Mouse (Mus musculus): ENCODE data around the gene Poldip2.

Poldip2 gene

DNA sequence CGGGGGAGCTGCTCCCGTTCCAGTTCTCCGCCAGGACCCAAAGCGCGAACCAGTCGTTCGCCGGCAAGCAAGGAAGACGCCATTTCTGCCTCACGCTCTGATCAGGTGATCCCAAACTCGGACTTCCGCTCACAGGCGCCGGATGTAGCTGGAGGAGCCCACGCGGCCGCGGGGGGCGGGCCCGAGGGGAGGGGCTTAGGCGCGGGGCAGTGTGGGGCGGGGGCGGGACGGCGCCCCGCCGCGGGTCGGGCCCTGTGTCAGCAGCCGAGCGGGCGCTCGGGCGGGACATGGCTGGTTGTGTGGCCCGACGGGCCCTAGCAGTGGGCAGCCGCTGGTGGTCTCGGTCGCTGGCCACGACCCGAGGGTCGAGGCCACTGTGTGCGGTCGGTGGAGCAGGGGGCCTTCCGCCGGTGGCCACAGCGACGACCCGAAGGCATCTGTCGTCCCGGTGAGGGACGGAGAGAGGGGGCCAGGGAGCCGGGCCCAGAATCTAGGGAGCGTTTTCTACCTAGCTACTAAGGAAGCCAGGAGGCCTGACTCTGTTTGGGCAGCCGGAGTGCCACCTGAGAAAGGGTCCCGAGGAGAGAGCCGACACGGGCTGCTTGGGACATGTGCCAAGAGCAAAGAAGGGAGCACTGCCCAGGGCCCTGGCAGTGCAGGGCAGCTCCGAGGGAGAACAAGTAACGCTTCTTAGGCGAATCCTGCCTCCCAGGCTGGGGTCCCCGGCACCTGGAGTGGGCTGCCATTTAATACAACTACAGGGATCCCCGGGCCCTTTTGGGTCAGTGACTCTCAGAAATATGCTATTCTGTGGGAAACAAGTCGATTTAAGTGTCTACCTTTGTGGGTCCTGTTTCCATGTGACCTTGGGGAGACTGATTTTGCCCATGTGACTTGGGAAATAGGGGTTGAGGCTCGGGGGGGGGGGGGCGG lies at the start of gene Poldip2, which contains the start of gene Tmem199:
Gene Poldip2, plus strand, starts transcription at position 169 of the 933 bp plus-strand sequence.
Gene Tmem199, minus strand, starts transcription at position 148 of the 933 bp plus-strand sequence.
- peak; percentile 82 for DNase-seq

DNA sequence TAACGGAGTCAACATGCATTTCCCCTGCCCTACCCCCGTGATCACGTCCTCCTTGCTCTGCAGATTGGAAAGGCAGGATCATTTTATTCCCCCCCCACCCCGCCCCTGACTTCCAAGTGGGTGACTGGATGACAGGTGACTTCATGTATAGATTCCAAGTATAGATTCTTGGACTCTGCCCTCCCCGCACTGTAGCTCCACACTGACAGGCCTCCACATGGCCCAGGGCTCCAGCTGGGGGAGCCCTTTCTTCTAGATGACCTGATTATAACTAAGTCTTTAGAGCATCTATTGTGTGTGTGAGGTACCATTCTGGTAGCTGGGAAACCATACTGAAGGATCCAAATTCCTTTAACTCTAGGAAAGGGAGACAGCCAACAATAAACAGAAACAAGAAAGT lies 49.3 kb upstream of the Poldip2 start:
- no peak for DNase-seq

DNA sequence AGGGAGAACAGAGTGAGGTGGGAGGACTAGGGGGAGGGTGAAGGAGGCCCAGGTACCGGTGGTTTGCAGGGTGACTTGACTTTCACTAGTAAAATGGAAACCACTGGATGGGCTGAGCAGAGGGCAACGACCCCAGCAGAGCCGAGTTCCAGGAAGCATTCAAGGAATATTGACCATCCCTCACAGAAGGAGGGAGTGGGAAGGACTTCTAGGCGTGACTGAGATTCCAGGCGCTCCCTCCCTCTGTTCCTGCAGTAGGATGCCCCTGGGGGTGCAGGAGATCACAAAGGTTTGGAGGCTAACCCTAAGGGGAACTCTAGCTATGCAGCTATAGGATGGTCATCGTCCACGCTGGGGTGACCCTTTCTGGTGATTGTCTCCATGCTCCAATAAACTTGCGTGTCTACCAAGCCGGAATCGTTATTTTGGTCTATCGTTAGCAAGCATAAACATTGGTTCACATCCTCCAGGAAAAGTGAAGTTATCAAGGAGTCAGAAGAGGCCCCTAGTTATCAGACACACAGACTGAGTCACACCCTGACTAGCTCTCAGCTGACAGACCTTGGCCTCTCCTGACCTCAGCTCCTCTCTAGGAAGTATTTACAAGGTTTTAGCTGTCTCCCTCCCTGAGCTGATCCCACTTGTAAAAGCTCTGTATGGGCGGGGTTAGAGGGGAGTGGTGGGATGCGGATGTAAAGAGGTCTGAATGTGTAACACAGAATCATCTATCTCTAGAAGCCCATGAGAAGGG lies 48.5 kb upstream of the Poldip2 start:
- no peak for DNase-seq

DNA sequence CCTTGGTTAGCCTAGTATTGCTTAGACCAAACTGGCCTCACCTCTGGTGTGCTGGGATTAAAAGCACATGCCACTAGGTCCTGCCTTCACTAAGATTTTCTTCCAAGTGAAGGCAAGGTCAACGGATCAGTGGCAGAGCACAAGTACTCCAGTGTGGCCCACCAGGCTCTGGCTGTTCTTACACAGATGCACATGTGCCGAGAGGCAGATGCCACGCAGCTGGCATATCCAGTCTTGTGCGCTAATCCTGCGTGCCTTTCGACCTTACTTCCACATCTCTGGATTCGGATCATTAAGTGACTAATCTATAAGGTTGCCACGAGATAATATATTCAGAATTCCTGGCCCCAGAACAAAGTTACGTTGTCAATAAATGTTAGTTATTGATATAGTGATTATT lies 46.9 kb upstream of the Poldip2 start:
- DNase-seq: no peak

DNA sequence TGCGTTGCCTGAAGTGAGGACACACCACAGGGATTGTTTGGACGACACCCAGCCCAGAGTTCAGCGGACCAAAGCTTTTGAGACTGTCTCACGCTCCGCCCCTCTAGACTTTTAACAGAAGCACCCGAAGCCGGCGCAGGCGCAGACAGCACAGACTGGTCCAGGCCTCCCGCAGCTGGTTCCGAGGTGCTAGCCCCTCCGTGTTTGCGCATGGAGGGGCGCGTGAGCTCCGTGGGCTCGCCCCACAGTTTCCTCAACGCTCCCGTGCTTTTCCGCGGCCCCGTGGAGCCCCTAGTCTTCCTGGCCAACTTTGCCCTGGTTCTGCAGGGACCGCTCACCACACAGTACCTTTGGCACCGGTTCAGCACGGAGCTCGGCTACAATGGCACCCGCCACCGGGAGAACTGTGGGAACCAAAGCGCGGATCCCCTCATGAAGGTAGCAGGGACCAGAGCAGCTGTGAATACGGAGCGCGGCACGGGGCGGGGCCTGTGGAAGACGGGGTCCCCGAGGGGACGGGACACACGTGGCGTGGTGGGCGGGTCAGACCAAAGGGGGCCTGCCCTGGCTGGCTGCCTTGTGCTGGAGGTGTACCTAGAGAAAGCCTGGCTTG lies 46.3 kb upstream of the Poldip2 start, which contains the start of gene Slc46a1:
Gene Slc46a1, plus strand, starts transcription at position 130 of the 613 bp plus-strand sequence.
- DNase-seq: peak; percentile 51

DNA sequence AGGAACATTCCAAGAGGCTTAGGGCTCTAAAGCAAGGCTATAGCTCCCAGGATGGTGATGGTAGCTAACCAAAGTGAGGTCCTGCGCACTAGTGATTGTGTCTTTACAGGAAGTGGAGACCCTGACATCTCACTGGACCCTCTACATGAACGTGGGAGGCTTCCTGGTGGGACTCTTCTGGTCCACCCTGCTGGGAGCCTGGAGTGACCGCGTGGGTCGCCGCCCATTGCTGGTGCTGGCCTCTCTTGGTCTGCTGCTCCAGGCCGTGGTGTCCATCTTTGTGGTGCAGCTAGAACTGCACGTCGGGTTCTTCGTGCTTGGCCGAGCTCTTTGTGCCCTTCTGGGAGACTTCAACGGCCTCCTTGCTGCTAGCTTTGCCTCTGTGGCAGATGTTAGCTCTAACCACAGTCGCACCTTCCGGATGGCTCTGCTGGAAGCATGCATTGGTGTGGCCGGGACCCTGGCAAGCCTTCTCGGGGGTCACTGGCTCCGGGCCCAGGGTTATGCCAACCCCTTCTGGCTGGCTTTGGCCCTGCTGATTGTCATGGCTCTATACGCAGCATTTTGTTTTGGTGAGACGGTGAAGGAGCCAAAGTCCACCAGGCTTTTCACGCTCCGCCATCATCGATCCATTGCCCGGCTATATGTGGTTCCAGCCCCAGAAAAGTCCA lies 45.6 kb upstream of the Poldip2 start:
- no peak for DNase-seq

DNA sequence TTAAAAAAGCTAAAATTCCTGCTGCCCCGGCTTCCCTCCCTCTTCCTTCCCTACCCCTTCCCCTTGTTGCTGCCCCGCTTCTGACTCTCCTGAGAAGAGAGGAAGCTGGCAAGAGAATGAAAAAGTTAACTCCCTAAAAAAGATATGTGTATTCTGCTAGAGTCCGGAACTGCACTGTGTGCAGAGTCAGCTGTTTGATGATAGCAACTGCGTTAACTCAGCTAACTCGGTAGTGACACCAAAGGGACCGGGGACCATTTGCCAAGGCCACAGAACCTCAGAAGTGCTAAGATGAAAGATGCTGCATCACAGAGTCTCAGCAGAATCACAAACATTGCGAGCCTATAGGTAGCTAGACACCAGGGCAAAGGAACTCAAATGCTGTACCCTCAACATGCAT lies 44.5 kb upstream of the Poldip2 start:
- no peak for DNase-seq

DNA sequence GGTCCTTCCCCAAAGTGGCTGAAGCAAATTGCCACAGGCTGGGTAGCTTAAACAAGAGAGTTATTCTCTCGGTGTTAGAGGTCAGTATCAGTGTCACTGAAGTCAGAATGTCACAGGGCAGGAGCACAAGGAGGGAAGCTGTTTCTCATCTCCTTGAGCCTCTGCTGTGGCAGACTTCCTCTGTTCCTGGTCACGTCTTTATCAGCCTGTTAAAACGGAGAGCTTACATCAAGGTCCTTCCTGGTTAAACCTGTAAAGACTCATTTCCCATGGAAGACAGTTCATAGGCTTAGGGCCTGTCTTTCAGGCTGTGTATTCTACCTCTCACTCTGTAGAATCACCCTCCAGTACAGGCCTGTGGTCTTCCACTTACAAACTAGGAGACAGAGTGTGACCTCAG lies 44.1 kb upstream of the Poldip2 start:
- no peak for DNase-seq

DNA sequence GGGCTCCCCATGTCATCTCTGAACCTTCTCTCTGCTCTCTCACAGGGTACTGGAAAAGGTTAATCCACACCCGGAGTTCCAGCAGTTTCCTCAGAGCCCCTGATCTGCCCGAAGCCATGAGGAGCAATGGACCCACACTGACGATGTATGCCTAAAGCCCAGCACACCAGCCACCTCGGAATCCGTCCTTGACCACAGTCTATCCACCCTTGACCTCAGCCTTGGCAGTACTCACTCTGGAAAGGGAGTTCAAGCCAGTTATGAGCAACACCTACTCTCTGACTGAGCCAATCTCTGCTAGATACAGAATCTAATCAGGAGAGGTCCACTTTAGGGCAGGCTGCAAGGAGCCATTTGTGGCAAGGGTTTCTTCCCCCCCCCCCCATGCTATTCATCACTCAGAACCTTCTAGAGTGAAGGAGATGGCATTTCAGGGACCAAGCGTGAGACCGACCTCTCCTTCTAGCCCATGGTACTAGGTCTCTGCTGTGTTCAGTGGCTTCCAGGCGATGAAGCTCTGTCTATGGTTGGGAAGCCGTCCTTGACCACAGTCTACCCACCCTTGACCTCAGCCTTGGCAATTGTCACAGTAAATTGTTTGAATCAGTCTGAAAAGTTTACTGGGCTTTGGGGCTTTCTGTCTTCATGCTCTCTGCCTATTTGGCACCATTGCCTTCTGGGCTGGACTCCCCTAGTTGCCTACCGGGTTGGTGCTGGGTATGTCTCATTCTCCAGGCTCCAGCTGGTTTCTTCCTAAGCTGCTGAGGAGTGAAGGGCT lies 40.5 kb upstream of the Poldip2 start:
- DNase-seq: no peak

DNA sequence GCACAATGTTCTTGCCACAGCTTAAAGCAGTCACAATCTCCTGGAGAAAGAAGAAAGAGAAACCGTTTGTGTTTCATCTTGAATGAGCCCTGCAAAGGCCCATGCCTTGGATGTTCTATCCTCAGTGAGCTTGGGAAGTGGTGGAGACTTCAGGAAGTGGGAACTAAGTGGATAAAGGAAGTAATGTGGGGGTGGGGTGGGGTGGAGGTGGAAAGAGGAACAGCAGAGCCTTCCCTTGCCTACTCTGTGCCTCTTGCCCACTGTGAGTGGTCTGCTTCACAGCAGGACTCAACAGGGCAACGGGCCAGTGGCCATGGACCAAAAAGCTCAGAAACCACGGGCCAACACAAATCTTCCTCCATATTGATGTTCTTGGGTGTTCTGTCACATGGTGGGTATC lies 36.7 kb upstream of the Poldip2 start:
- DNase-seq: no peak

DNA sequence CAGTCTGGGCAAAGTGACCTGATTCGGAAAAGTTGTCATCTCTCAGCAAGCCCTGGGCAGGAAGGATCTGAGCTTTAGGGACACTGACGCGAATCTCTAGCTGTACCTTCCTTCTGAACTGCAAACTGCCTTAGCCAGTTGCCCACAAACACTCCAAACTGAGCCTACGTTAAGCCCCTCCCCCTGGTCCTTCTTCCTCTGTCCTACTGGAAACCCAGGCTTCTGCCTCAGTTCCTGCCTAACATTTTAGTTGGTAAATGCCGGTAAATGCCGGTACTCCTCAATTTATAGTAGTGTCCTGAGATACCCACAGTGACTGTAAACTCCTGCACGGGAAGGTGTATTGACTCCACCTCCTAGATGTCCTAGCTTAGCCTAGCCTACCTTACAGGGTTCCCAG lies 28.4 kb upstream of the Poldip2 start:
- no peak for DNase-seq

DNA sequence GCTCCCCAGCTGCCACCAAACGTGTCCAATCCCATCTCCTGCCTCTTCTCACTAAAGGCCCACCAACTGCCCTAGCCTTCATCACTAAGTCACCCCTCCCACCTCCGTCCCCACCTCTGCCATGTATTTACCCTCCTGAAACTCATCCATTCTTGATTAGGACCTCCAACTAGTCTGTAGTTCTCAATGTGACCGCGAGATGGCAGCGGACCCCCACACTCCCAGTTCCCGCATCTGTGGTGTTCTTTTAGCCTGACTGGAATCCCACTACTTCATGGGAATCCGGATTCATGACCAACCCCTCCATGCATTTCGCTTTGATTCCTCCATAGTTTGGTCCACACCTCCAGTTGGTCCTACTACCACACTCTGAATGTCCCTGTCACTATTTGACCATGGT lies 23.8 kb upstream of the Poldip2 start:
- DNase-seq: peak; percentile 85

DNA sequence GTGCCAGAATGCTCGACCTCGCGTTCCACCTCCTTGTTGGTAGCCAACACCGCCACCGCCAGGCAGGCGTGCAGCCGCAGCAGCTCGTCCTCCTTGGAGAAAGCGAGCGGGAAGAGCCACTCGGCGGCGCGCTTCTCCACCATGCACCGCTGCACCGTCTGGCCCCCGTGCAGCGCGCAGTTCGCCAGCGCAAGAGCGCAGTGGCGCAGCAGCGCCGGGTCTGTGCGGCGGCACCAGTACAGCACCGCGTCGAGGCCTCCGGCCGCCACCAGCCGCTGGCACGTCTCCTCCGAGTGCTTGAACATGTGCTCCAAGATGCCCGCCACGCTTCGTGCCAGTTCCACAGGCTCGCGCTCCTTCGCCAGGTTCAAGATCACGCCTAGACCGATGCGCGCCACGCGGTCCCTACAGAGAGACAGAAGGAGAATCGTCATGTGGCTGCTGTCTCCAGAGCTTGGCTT lies 21.2 kb upstream of the Poldip2 start:
- peak; percentile 62 for DNase-seq

DNA sequence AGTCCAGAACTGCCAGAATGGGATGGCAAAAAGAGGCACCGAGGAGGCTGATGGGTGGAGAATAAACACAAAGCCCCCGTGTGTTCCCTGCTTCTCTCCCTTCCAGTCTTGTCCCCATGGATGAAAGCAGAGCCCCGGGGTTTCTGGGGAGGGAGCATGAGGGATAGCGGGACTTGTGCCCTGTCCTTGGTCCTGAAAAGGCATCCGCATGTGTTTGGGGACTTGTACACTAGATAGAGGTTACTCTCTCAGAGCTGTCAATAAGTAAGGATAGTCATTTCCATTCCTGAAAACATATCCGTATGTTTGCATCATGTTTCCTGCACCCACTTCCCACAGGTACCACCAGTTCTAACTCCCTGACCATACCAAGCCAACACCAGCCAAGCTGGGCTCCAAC lies 16.1 kb upstream of the Poldip2 start:
- DNase-seq: peak; percentile 27

DNA sequence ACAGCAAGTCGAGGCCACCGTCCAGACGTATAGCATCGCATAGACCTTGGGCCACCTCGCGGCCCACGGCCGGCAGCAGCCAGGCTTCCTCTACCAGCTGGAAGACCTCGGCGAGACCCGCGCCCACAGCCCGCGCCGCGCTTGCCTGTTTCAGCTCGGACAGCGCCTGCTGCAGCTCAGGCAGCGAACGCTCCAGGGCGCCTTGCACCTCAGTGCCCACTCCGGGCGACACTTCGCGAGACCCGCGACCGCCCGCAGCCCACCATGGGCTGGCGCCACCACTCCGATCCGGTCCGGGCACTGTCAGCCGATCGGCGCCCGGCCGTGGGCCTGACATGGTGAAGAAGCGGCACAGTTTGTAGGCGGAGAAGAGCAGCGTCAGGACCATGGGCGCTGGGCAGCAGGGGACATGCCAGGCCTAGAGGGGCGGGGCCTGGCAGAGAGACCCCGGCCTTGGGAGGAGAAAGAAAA lies 14.9 kb upstream of the Poldip2 start:
- DNase-seq: peak; percentile 67

DNA sequence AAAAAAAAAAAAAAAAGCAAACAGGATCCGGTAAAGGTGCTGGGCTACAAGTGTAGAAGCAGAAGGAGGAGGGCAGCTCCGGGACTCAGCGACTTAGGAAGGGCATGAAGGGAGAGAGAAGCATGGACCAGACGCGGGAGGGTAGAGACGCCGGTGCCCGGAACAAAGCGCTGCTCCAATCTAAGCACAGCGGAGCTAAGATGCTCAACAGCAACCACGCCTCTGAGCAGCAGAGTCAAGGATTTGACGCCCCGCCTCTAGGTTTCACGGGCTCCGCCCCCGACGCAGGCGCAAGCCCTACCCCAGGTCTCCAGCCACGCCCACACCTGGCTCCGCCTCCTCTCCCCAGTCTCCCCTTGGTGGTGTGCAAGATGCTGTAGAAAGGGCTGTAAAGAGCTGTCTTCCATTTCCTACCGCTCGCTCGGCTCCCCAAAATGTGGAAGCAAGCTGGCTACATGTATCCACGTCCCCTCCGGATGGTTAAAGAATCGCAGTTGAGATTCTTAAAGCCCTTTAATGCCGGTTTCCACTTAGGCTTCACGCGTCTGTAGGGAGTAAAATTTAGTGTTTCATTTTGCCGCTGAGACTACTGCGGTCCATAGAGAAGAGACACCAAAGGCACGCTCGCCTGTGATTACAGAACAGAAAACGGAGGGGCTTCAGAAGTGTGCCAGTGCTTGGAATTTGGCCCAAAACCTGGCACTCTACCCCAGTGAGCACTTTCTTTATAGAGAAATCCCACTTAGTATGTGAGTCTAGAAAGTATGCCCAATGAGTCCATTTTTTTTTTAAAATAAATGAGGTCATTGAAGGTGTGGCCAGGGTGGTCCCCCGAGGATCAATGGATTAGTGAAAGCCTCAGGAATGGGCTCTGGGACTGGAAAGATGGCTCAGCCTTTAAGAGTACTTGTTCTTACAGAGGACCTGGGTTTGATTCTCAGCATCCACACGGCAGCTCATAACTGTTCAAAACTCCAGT lies 14.2 kb upstream of the Poldip2 start, which contains the start of gene Sarm1:
Gene Sarm1, minus strand, starts transcription at position 211 of the 979 bp plus-strand sequence.
- DNase-seq: peak; percentile 98

DNA sequence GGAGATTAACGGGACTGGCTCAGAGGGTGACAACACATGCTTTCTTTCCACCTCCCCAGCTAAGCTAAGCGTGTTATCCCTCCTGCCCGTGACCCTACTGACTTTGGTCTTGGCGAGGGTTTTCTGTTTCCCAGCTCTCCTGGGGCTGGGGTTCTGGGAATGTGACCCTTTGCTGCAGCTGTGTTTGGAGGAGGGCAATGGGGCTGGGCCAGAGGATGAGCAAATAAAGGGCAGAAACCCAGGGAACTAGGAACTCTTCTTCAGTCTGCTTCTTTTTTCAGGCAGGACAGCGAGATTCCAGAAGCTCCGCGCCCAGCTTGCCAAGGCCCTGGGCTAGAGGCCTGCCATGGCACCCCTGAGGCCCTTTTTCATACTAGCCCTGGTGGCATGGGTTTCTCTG lies 13.0 kb upstream of the Poldip2 start, which contains the start of gene Vtn:
Gene Vtn, plus strand, starts transcription at position 88 of the 400 bp plus-strand sequence.
- no peak for DNase-seq

DNA sequence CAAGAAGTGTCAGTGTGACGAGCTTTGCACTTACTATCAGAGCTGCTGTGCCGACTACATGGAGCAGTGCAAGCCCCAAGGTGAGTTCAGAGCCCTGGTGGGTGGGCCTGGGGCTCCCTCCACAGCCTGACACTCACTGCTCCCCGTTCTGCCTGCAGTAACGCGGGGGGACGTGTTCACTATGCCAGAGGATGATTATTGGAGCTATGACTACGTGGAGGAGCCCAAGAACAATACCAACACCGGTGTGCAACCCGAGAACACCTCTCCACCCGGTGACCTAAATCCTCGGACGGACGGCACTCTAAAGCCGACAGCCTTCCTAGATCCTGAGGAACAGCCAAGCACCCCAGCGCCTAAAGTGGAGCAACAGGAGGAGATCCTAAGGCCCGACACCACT lies 12.4 kb upstream of the Poldip2 start:
- DNase-seq: no peak

DNA sequence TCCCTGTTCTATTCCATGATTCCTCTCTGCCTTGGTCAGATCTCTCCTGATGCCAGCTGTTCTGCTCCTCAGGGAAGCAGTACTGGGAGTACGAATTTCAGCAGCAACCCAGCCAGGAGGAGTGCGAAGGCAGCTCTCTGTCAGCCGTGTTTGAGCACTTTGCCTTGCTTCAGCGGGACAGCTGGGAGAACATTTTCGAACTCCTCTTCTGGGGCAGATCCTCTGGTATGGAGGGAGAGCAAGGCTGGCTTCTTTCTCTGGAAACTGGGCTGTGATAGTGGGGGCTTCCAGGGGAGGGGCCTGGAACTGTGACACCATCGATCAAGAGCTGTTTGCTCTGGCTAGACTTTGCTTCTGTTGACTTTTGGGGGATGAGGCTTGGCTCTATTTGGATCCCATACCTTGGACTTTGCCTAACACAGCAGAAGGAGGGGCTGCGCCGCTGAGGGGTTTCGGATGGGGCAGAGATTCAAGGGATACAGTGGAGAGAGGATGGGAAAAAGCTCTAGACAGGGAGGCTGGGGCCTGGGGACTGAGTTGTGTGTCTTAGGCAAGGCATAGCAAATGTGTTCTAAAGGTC lies 11.3 kb upstream of the Poldip2 start:
- no peak for DNase-seq

DNA sequence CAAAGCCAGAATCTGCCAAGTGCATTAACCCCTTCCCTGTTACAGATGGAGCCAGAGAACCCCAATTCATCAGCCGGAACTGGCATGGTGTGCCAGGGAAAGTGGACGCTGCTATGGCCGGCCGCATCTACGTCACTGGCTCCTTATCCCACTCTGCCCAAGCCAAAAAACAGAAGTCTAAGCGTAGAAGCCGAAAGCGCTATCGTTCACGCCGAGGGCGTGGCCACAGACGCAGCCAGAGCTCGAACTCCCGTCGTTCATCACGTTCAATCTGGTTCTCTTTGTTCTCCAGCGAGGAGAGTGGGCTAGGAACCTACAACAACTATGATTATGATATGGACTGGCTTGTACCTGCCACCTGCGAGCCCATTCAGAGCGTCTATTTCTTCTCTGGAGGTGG lies 10.5 kb upstream of the Poldip2 start:
- no peak for DNase-seq
